Mouse (Mus musculus) myocyte (in vitro differentiated cells): ENCODE results near the gene Bcar1. TPM values are rescaled to one million over a fixed set of nuclear protein-coding genes. Genes with fewer than 3 reads are reported as not detected.

ENCODE experiments used
- H3K27me3 ChIP-seq: one replicate; pipeline ENCODE4 v1.6.1; 2011; ENCODE audit not compliant: control insufficient read depth, insufficient read depth, insufficient read length
- H3K36me3 ChIP-seq: one replicate; pipeline ENCODE4 v1.6.1; 2011; ENCODE audit not compliant: control insufficient read depth, insufficient read depth
- H3K4me2 ChIP-seq: one replicate; pipeline ENCODE4 v1.6.1; 2011; ENCODE audit warnings: low read depth, control low read depth
- H3K4me3 ChIP-seq: one replicate; pipeline ENCODE4 v1.5.1; 2011; ENCODE audit warnings: mild to moderate bottlenecking, control low read depth, moderate library complexity
- H3K79me2 ChIP-seq: one replicate; pipeline ENCODE4 v1.6.1; 2011; ENCODE audit not compliant: control insufficient read depth, insufficient read depth
- H3ac ChIP-seq: one replicate; pipeline ENCODE4 v1.6.1; 2011; ENCODE audit not compliant: control insufficient read depth, insufficient read length
- CEBPB ChIP-seq: IDR thresholded peaks from 2 replicates; pipeline ENCODE4 v1.6.1; 2011; ENCODE audit warnings: mild to moderate bottlenecking, moderate library complexity; ENCODE audit not compliant: poor library complexity, insufficient read depth, severe bottlenecking
- E2F4 ChIP-seq: IDR thresholded peaks from one replicate; pipeline ENCODE4 v1.6.1; 2011; ENCODE audit warnings: mild to moderate bottlenecking, control low read depth, moderate library complexity; ENCODE audit not compliant: insufficient read depth
- MAX ChIP-seq: IDR thresholded peaks from one replicate; pipeline ENCODE4 v1.6.1; 2011; ENCODE audit warnings: low read depth, mild to moderate bottlenecking, control low read depth
- MYOD1 ChIP-seq, 3 experiments: IDR thresholded peaks; one replicate each; pipeline ENCODE4 v1.6.1; 2011; ENCODE audit warnings: control low read depth in 2 of 3, low read depth in 2 of 3, mild to moderate bottlenecking in 2 of 3, moderate library complexity in 1 of 3; ENCODE audit not compliant: insufficient read length in 2 of 3, control insufficient read depth in 1 of 3
- MYOG ChIP-seq, 3 experiments: IDR thresholded peaks; one replicate each; pipeline ENCODE4 v1.6.1; 2011; ENCODE audit warnings: control low read depth in 2 of 3, low read depth in 2 of 3, mild to moderate bottlenecking in 2 of 3; ENCODE audit not compliant: insufficient read length in 2 of 3, control insufficient read depth in 1 of 3, insufficient read depth in 1 of 3
- POLR2A ChIP-seq: IDR thresholded peaks from one replicate; pipeline ENCODE4 v1.6.1; 2011; ENCODE audit warnings: low read depth, mild to moderate bottlenecking, control low read depth, moderate library complexity; ENCODE audit not compliant: insufficient read length
- POLR2AphosphoS2 ChIP-seq: IDR thresholded peaks from one replicate; pipeline ENCODE4 v1.6.1; 2011; ENCODE audit warnings: low read depth, control low read depth; ENCODE audit not compliant: insufficient read length
- REST ChIP-seq: IDR thresholded peaks from one replicate; pipeline ENCODE4 v1.6.1; 2011; ENCODE audit warnings: mild to moderate bottlenecking, control low read depth, moderate library complexity; ENCODE audit not compliant: insufficient read depth, insufficient read length
- SRF ChIP-seq: IDR thresholded peaks from one replicate; pipeline ENCODE4 v1.6.1; 2011; ENCODE audit warnings: low read depth; ENCODE audit not compliant: control insufficient read depth, insufficient read length
- TCF12 ChIP-seq: IDR thresholded peaks from one replicate; pipeline ENCODE4 v1.6.1; 2011; ENCODE audit warnings: mild to moderate bottlenecking, control low read depth; ENCODE audit not compliant: poor library complexity, insufficient read depth, severe bottlenecking
- TCF3 ChIP-seq: IDR thresholded peaks from one replicate; pipeline ENCODE4 v1.6.1; 2011; ENCODE audit warnings: low read depth, control low read depth; ENCODE audit not compliant: insufficient read length
- USF1 ChIP-seq: IDR thresholded peaks from one replicate; pipeline ENCODE4 v1.6.1; 2011; ENCODE audit warnings: low read depth, mild to moderate bottlenecking, control low read depth, moderate library complexity
- polyA plus RNA-seq: library from polyadenylated mRNA; unstranded; fragments of >200 nt; fragmentation: generic; extraction: Trizol; gene quantifications from one replicate; pipeline ENCODE4 v1.2.1, GENCODE M21; 2012; ENCODE audit warnings: missing spikeins

The Bcar1 gene
- polyA plus RNA-seq, 1 experiment = 81.9 TPM

DNA sequence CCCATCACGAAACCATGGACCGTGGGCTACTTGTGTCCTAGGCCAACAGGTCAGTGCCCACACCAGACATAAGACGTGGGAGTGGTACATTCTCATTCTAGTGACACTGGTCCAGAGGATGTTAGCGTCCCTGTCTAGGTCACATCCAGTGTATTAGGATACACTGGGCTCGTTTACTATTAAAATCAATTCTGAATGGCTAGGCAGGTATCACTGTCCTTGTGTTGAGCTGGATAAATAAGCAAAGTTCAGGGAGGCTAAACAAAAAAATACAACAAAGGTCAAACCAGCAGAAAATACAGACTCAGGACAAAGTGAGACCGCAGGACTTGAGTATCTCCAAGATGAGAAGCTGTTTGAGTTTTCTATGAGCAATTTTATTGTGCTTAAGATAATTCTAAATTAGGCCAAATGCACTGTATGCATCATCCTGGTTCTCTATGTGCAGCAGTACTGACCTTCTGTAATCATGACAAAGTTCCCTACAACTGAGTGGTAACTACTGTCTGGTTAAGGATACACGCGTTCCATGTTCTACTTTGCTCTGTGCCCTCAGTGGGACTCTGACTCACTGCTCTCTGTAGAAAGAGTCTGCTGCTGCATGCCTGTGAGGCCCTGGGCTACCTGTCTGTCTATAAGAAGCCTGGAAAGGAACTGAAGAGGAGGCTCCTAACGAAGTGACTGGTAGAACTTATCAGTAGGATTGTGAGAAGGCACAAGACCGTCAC is 37.3 kb upstream of the Bcar1 start:
- Histone ChIP-seq H3K27me3 (no peaks in the 10 kb centered on the region), H3K4me3 (no peak overlapping the region), H3ac (no peak overlapping the region), H3K4me2 (no peak overlapping the region), H3K79me2 (peaks cover 4% of the 10 kb centered on the region), H3K36me3 (no peaks in the 10 kb centered on the region)
- TF ChIP-seq SRF (no peak), REST (no peak), MAX (no peak)

DNA sequence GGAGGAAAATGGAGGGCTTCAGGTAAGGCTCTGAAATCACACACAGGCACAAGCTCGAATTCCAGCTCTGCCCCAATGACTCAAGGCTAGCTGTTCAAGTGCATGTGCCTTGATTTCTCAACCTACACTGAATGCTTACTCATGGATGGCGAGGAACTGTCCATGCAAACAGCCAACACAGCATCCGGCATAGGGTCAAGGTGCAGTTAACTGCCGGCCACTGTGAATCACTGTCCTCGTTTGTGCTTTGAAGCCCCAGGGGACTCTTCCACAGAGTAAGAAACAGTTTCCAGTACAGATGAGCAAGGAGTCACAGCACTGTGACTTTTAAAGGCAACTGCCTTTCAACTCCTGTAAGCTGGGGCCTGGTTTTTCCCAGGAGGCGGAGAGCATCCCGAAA is 36.1 kb upstream of the Bcar1 start:
- Histone ChIP-seq H3K79me2 (peaks cover 4% of the 10 kb centered on the region), H3ac (no peak overlapping the region), H3K36me3 (peaks cover 5% of the 10 kb centered on the region), H3K4me2 (no peak overlapping the region), H3K27me3 (no peaks in the 10 kb centered on the region), H3K4me3 (no peak overlapping the region)
- TF ChIP-seq POLR2A (no peak), E2F4 (no peak), USF1 (no peak), MYOD1 (IDR thresholded peaks at IDR 0.05; ENCODE audit: control insufficient read depth in 1 of 3, insufficient read length in 2 of 3, low read depth in 2 of 3) (no peak), POLR2AphosphoS2 (no peak), SRF (no peak), MYOG (IDR thresholded peaks at IDR 0.05; ENCODE audit: control insufficient read depth in 1 of 3, insufficient read depth in 1 of 3, insufficient read length in 2 of 3, low read depth in 2 of 3) (no peak), REST (no peak), TCF3 (no peak), CEBPB (no peak), MAX (no peak), TCF12 (no peak)

DNA sequence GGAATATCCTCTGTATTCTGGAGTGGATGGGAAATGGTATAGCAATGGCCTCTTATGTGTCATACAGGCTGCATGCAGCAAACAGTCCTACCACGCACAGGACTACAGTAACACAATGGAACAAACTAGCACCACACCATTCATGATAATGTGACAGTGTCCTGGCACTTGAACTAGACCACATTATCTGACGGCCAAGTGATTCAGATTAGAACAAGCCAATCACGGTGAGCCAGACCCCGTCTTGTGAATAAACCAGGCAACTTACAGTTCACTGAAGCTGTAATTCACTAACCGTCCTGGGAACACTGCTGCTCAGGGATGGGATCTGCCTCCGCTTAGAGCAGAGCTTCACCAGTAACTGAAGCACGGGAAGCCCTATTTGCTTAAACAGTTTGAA is 35.2 kb upstream of the Bcar1 start:
- no peak overlapping the region for H3K4me2 ChIP-seq
- TF ChIP-seq SRF = no peak
- TF ChIP-seq MYOD1 (IDR thresholded peaks at IDR 0.05; ENCODE audit: control insufficient read depth in 1 of 3, insufficient read length in 2 of 3, low read depth in 2 of 3) = no peak
- TF ChIP-seq E2F4 = no peak
- TF ChIP-seq TCF12 = no peak
- TF ChIP-seq MAX = no peak
- no peak for TF ChIP-seq TCF3
- TF ChIP-seq USF1 = no peak
- no peak for TF ChIP-seq POLR2AphosphoS2
- TF ChIP-seq REST = no peak
- no peak for TF ChIP-seq MYOG (IDR thresholded peaks at IDR 0.05; ENCODE audit: control insufficient read depth in 1 of 3, insufficient read depth in 1 of 3, insufficient read length in 2 of 3, low read depth in 2 of 3)
- TF ChIP-seq CEBPB = no peak
- TF ChIP-seq POLR2A = no peak
- H3K27me3 ChIP-seq = no peaks in the 10 kb centered on the region
- no peak overlapping the region for H3ac ChIP-seq
- peaks cover 6% of the 10 kb centered on the region for H3K36me3 ChIP-seq
- H3K4me3 ChIP-seq = no peak overlapping the region
- H3K79me2 ChIP-seq = peaks cover 4% of the 10 kb centered on the region

DNA sequence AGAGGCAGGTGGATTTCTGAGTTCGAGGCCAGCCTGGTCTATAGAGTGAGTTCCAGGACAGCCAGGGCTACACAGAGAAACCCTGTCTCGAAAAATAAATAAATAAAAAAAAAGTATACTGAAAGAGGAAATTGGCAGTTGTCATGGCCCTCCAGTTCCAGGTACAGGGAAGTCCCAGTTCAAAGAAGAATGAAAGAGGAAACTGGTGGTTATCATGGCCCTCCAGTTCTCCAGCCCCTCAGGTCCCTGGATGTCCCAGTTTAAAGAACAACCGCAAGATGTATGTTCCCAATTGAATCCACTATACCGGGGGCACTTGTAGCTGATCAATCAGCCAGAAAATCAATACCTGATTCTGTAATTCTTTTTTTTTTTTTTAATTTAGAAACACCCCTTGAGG is 32.9 kb upstream of the Bcar1 start:
- TF ChIP-seq E2F4 (no peak), REST (no peak), CEBPB (no peak), MYOG (IDR thresholded peaks at IDR 0.05; ENCODE audit: control insufficient read depth in 1 of 3, insufficient read depth in 1 of 3, insufficient read length in 2 of 3, low read depth in 2 of 3) (no peak), TCF3 (no peak)
- H3ac ChIP-seq = no peak overlapping the region
- H3K79me2 ChIP-seq = no peaks in the 10 kb centered on the region
- H3K27me3 ChIP-seq = no peaks in the 10 kb centered on the region
- H3K4me2 ChIP-seq = no peak overlapping the region
- H3K4me3 ChIP-seq = no peak overlapping the region
- peaks cover 6% of the 10 kb centered on the region for H3K36me3 ChIP-seq

DNA sequence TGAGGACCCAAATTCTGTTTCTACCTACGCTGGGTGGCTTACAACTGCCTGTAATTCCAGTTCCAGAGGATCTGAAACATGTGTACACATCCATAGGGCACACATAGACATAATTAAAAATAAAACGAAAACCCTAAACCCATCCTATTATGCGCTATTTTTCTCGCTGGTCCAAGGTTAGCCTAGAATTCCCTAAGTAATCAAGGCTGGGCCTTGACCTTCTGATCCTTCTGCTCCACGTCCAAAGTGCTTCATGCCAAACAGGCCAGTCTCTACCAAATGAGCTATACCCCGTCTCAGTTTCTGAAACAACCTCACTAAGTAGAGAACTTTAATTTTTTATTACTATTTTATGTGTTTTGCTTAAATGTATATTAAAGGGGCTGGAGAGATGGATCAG is 32.2 kb upstream of the Bcar1 start:
- Histone ChIP-seq H3ac (no peak overlapping the region), H3K36me3 (peaks cover 6% of the 10 kb centered on the region), H3K4me2 (no peak overlapping the region), H3K4me3 (no peak overlapping the region), H3K27me3 (no peaks in the 10 kb centered on the region), H3K79me2 (no peaks in the 10 kb centered on the region)
- no peak for TF ChIP-seq REST
- TF ChIP-seq TCF12 = no peak
- no peak for TF ChIP-seq USF1
- no peak for TF ChIP-seq POLR2A
- no peak for TF ChIP-seq MYOD1 (IDR thresholded peaks at IDR 0.05; ENCODE audit: control insufficient read depth in 1 of 3, insufficient read length in 2 of 3, low read depth in 2 of 3)
- no peak for TF ChIP-seq SRF
- no peak for TF ChIP-seq E2F4
- TF ChIP-seq CEBPB = no peak
- TF ChIP-seq MYOG (IDR thresholded peaks at IDR 0.05; ENCODE audit: control insufficient read depth in 1 of 3, insufficient read depth in 1 of 3, insufficient read length in 2 of 3, low read depth in 2 of 3) = no peak
- TF ChIP-seq MAX = no peak
- no peak for TF ChIP-seq TCF3
- no peak for TF ChIP-seq POLR2AphosphoS2
